ENCODE assay signal across 11 mouse cellular contexts in genomic region chr11:111583606-111584005, GRCm38 (mm10).
DNase-seq lines count a peak whose midpoint lies in the region; ATAC-seq and TF ChIP-seq lines count a peak whose summit lies in the region.
"Had no signal": no experiment of that assay in that cellular context is flagged by ENCODE, and none has a peak within 500 bp of the region (broad histone marks: within the 10 kb centered on the region; RNA-seq: fewer than 3 reads in every experiment).

No protein-coding gene starts in this region.

- H3K27ac ChIP-seq in hindbrain, embryonic 12.5 days = no peak overlapping the region
- H3K27ac ChIP-seq in hindbrain, embryonic 14.5 days = no peak overlapping the region
- H3K27ac ChIP-seq in embryonic facial prominence, embryonic 10.5 days (replicated peaks) = peak overlapping the region; percentile 70
- no peak overlapping the region for H3K27ac ChIP-seq in limb, embryonic 15.5 days
- no peak overlapping the region for H3K27ac ChIP-seq in left cerebral cortex, adult 2 months
- H3K27ac ChIP-seq: liver, embryonic 15.5 days had no signal

- peak overlapping the region; percentile 27 for H3K4me2 ChIP-seq in hindbrain, embryonic 12.5 days (replicated peaks)
- H3K4me2 ChIP-seq in hindbrain, embryonic 14.5 days (replicated peaks) = no peak overlapping the region; the same call in 1 of the 2 replicates
- H3K4me2 ChIP-seq in limb, embryonic 15.5 days = peak overlapping the region; percentile 5; the same call in 1 of the 2 replicates
- H3K4me2 ChIP-seq: liver, embryonic 15.5 days had no signal

- ATAC-seq in hindbrain, embryonic 12.5 days (ENCODE audit: low FRiP score) = no peak
- no peak for ATAC-seq in hindbrain, embryonic 14.5 days (ENCODE audit: low FRiP score)
- ATAC-seq in limb, embryonic 15.5 days (ENCODE audit: insufficient number of reproducible peaks, low FRiP score, low TSS enrichment, low read depth) = no peak

- no peaks in the 10 kb centered on the region for H3K36me3 ChIP-seq in hindbrain, embryonic 12.5 days
- no peaks in the 10 kb centered on the region for H3K36me3 ChIP-seq in hindbrain, embryonic 14.5 days (replicated peaks; ENCODE audit: control insufficient read depth, insufficient read depth)
- H3K36me3 ChIP-seq in embryonic facial prominence, embryonic 10.5 days (replicated peaks) = no peaks in the 10 kb centered on the region
- no peaks in the 10 kb centered on the region for H3K36me3 ChIP-seq in limb, embryonic 15.5 days
- H3K36me3 ChIP-seq: liver, embryonic 15.5 days had no signal

- H3K9me3 ChIP-seq in hindbrain, embryonic 12.5 days (replicated peaks) = no peaks in the 10 kb centered on the region
- no peaks in the 10 kb centered on the region for H3K9me3 ChIP-seq in hindbrain, embryonic 14.5 days (ENCODE audit: control insufficient read depth, low read length)
- 0 out of 2 replicates have a peak, but pooled peaks cover 4% of the 10 kb centered on the region for H3K9me3 ChIP-seq in embryonic facial prominence, embryonic 10.5 days
- H3K9me3 ChIP-seq in limb, embryonic 15.5 days = no peaks in the 10 kb centered on the region
- H3K9me3 ChIP-seq: liver, embryonic 15.5 days had no signal

- H3K4me1 ChIP-seq in hindbrain, embryonic 12.5 days = no peaks in the 10 kb centered on the region
- H3K4me1 ChIP-seq in hindbrain, embryonic 14.5 days (replicated peaks; ENCODE audit: control insufficient read depth, insufficient read depth, low read length) = no peaks in the 10 kb centered on the region
- peaks cover 14% of the 10 kb centered on the region; the same call in 1 of the 2 replicates for H3K4me1 ChIP-seq in embryonic facial prominence, embryonic 10.5 days
- H3K4me1 ChIP-seq in limb, embryonic 15.5 days = peaks cover 3% of the 10 kb centered on the region; the same call in 1 of the 2 replicates
- H3K4me1 ChIP-seq: liver, embryonic 15.5 days had no signal

- intact Hi-C loops in left cerebral cortex, adult 2 months (cut with DNase I) = no loop called here

- no peak for DNase-seq in hindbrain, embryonic 14.5 days (ENCODE audit: low spot score)
- peak; percentile 16 for DNase-seq in MN1 (ENCODE audit: low spot score)
- DNase-seq in embryonic facial prominence, embryonic 10.5 days (ENCODE audit: low spot score) = peak; percentile 69
- no peak for DNase-seq in left cerebral cortex, adult 2 months (ENCODE audit: extremely low spot score in 1 of 2, low spot score in 2 of 2)
- no peak for DNase-seq in cerebellum, postnatal 4 days (ENCODE audit: low spot score in 2 of 2)
- DNase-seq in adrenal gland, postnatal 36 days = no peak
- DNase-seq: kidney, postnatal 14 days; thymus, adult 2 months had no signal

- TF ChIP-seq CTCF in left cerebral cortex, adult 2 months (IDR thresholded peaks at IDR 0.05) = no peak

- no peak overlapping the region for H3K9ac ChIP-seq in hindbrain, embryonic 12.5 days
- no peak overlapping the region for H3K9ac ChIP-seq in hindbrain, embryonic 14.5 days
- no peak overlapping the region for H3K9ac ChIP-seq in limb, embryonic 15.5 days
- H3K9ac ChIP-seq: liver, embryonic 15.5 days had no signal

- no peaks in the 10 kb centered on the region for H3K27me3 ChIP-seq in hindbrain, embryonic 12.5 days
- H3K27me3 ChIP-seq in hindbrain, embryonic 14.5 days (ENCODE audit: control insufficient read depth, insufficient read depth, low read length) = no peaks in the 10 kb centered on the region
- H3K27me3 ChIP-seq in embryonic facial prominence, embryonic 10.5 days (replicated peaks; ENCODE audit: low read depth, poor library complexity, severe bottlenecking) = no peaks in the 10 kb centered on the region
- H3K27me3 ChIP-seq in limb, embryonic 15.5 days = no peaks in the 10 kb centered on the region
- H3K27me3 ChIP-seq: liver, embryonic 15.5 days had no signal

- H3K4me3 ChIP-seq in hindbrain, embryonic 12.5 days = no peak overlapping the region
- H3K4me3 ChIP-seq in hindbrain, embryonic 14.5 days (replicated peaks; ENCODE audit: low read length) = no peak overlapping the region
- 0 out of 2 replicates have a peak overlapping the region, but pooled peaks have one; percentile 23 for H3K4me3 ChIP-seq in embryonic facial prominence, embryonic 10.5 days
- H3K4me3 ChIP-seq in limb, embryonic 15.5 days = no peak overlapping the region
- H3K4me3 ChIP-seq in left cerebral cortex, adult 2 months = no peak overlapping the region
- H3K4me3 ChIP-seq: liver, embryonic 15.5 days had no signal

- WGBS in hindbrain, embryonic 12.5 days = 60% methylated on average over 13 of the region's 13 CpGs
- 75% methylated on average over 13 of the region's 13 CpGs for WGBS in hindbrain, embryonic 14.5 days
- WGBS in embryonic facial prominence, embryonic 10.5 days = 47% methylated on average over 13 of the region's 13 CpGs
- 52% methylated on average over 13 of the region's 13 CpGs for WGBS in limb, embryonic 15.5 days

Comparison
In these comparisons a context has a peak if more than half of its experiments do, and no peak if none do; other contexts are left out.
1. DNase-seq: peak in MN1 (single experiment) and embryonic facial prominence, embryonic 10.5 days (single experiment); none in hindbrain, embryonic 14.5 days (single experiment), left cerebral cortex, adult 2 months (0 of 2), cerebellum, postnatal 4 days (0 of 2) and adrenal gland, postnatal 36 days (0 of 2).